Mouse (Mus musculus) adrenal gland, adult 18-20 months (tissue): Measurements from ENCODE around the gene Ccdc190. TPM values are rescaled to one million over a fixed set of nuclear protein-coding genes. Genes with fewer than 3 reads are reported as not detected.

Experiments
- DNase-seq, 2 experiments: peaks; one replicate each; pipeline ENCODE4 v3.0.0; 2021 to 2022; ENCODE audit warnings: low spot score in 2 of 2
- long read RNA-seq, 2 experiments: library from polyadenylated mRNA; stranded (forward); transcript quantifications; one replicate each; pipeline ENCODE4 v2.0.0; 2021
- total RNA-seq, 2 experiments: library from RNA; stranded (reverse); gene quantifications; 1 replicate in 1 of 2; 2 replicates in 1 of 2; pipeline ENCODE4 v1.2.3; 2021

Gene Ccdc190
- total RNA-seq, result under 1 TPM; 0.23 to 0.29 TPM
- long read RNA-seq, experiment 1, result 0 reads
- long read RNA-seq, experiment 2, result 0 reads

- peak in 1 of 2 experiments; percentile 37 for DNase-seq
Observed at GRCm38 (mm10) chr1:169928454-169928971, at the start of gene Ccdc190. Gene Ccdc190, plus strand, starts transcription at chr1:169928648.

GRCm38 (mm10) chr1:169879060-169879459 is 49.4 kb upstream of the Ccdc190 start:
- DNase-seq, result no peak

GRCm38 (mm10) chr1:169880181-169880580 is 48.3 kb upstream of the Ccdc190 start:
- no peak for DNase-seq

GRCm38 (mm10) chr1:169883081-169883565 is 45.3 kb upstream of the Ccdc190 start:
- DNase-seq, result no peak

DNA sequence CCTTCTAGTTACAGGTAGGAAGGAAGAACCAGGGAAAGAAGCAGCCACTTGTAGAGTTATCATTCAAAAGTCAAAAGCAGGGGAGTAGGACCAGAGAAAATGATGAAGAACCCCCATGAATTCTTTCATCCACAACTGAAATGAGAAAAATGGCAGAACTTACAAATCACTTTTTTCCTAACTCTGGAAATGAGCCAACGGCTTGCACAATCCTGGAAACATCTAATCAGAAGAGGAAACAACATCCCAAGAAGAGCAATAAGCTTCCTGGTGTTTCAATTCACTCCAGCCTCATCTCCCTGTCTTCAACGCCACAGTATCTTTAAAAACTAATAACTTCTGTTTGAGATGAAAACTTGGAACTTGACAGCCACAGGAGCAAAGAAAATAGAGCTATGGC is 39.2 kb upstream of the Ccdc190 start:
- no peak for DNase-seq

DNA sequence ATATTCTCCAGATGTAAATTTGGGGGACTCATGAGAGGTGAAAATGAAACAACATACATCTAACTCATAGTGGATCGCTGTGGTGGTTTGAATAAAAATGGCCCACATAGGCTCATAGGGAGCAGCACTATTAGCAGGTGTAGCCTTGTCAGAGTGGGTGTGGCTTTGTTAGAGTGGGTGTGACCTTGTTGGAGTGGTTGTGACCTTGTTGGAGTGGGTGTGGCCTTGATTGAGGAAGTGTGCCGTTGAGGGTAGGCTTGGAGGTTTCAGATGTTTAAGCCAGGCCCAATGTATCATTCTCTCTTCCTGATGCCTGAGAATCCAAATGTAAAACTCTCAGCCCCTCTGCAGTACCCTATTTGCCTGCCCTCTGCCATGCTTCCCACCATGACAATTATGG is 34.5 kb upstream of the Ccdc190 start:
- no peak for DNase-seq

- DNase-seq, result no peak
Observed at GRCm38 (mm10) chr1:169895686-169896085, 32.8 kb upstream of the Ccdc190 start.

DNA sequence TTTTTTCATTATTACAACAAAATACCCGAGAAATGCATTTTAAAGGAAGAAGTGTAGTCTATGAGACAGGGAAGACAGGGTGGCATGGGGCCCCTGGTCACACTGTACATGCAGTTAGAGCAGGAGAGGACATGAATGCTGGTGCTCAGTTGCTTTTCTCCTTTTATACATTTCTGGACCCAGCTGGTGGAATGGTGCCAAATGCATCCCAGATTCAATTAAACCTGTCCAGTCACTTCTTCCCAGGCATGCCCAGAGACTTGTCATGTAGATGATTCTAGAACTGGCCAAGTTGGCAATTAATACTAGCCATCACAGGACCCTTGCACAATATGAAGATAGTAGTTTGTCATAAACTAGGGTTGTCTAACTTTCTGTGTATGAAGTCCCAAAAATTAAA is 30.5 kb upstream of the Ccdc190 start:
- DNase-seq, result no peak

DNA sequence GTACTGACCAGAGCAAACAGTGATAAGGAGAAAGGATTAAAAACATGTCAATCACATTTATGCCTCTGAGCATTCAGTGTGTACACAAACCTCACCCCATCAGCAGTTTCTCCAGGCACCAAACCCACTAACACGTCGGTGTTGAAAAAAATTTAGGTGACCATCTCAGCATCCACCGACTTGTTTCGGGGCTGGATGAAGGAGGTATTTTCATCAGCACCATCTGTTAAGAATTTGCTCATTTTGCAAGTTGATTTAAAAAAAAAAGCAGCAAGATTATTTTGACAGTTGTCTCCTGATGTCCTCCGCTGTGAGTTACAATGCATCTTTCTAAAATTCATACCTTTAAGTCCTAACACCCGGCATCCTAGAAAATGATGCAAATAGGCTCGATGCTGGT is 29.8 kb upstream of the Ccdc190 start:
- DNase-seq, result no peak

DNA sequence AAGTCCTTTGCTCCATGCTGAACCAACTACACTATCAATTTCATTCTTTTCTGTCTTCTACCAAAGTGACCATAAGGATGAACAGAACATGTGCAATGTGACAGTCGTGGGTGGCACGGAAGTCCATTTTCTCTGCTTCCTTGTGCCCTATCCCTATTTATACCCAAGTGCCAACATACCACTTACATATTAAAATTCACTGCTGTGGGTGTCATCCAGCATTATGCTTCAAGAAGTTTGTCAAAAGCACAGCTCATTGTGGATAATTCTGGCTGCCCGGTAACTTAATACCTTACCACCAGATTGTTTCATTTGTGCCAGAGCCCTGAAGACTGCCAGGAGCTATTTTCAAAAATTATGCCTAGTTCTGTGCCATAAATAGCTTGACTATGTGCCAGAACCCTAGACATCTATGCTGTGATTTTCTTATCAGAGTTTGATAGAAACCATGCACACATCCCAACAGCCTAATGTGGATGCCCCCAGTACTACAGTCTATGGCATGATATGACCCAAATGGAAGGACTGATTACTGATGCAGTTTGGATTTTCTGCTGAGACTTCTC is 27.6 kb upstream of the Ccdc190 start:
- no peak for DNase-seq

- no peak for DNase-seq
Observed at GRCm38 (mm10) chr1:169909163-169909562, 19.3 kb upstream of the Ccdc190 start.

DNA sequence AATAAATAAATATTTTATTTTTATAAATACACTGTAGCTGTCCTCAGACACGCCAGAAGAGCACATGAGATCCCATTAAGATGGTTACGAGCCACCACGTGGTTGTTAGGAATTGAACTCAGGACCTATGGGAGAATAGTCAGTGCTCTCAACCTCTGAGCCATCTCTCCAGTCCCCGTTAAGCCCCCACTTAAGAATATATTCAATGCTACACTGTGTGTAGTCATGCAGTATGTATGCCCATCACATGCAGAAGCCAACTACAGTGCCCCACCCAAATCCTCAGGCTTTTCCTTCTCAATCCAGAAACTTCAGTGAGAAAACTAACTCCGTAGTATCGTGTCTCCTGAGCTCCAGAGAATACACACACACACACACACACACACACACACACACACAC is 18.8 kb upstream of the Ccdc190 start:
- DNase-seq, result no peak

- no peak for DNase-seq
Observed at GRCm38 (mm10) chr1:169910751-169911150, 17.7 kb upstream of the Ccdc190 start.

GRCm38 (mm10) chr1:169911526-169911925 is 16.9 kb upstream of the Ccdc190 start:
- no peak for DNase-seq

DNA sequence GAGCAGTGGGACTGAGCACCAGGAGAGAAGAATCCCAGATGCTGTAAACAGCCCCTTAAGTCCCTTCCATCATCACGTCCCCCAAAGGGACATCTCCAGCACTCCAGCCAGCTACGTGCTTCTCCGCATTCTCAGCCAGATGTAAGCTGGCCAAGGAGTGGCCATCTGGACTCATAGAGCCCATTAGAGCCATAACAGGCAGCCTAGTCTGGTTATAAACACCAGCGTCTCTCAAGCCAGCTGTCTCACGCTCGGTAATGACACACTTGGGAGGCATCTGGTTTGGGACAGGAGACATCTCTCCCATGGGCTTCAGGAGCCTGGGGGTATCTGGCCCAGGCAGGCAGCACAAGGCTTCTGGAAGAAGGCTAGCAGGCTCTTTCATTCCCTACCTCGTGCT is 11.8 kb upstream of the Ccdc190 start:
- DNase-seq, result peak in 1 of 2 experiments; percentile 7

GRCm38 (mm10) chr1:169917115-169917796 is 11.2 kb upstream of the Ccdc190 start:
- no peak for DNase-seq

DNA sequence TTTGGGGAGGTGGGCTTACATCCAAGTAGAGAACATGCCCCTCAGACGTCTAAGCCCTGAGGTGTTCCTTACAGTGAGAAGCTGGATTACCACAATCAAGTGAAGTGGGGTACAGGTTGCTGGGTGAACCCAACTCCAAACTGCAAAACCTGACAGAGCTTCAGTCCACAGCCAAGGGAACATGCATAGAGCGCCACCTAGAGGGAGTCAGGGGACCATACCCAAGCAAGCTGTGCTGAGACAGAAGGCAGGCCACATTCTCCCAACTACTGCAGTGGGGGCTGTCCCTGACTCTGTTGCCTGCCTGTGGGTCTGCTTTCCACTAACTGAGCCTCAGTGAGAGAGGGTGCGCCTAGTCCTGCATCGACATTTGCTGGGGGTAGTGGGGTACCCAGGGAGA is 10.4 kb upstream of the Ccdc190 start:
- DNase-seq, result peak; percentile 36 to 67

- peak; percentile 78 to 82 for DNase-seq
Observed at GRCm38 (mm10) chr1:169919211-169919610, 9.2 kb upstream of the Ccdc190 start.

DNA sequence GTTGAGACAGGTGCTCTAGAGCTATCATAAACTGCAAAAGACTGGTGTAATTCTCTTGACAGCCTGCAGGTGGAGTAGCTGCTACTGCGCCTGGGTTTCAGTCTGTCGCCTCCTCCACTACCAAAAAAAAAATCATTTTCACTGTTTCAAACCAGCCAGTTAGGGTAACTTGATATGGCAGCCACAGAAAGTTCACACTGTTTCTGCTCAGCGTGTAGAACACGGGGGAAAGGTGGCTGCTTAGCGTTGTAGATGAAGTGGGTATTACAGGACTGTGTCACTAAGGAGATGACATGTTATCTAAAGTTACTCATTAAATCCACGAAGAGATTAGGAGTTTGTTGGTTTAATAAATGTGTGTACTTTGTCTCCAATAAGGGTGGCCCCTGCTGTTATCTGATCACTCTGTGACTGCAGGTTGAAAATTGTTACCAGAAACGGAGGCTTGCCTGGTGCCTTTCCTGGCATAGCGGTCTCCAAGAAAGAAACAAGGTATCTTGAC is 6.7 kb upstream of the Ccdc190 start:
- DNase-seq, result peak in 1 of 2 experiments; percentile 19

- DNase-seq, result no peak
Observed at GRCm38 (mm10) chr1:169924567-169924966, 3.9 kb upstream of the Ccdc190 start.

- no peak for DNase-seq
Observed at GRCm38 (mm10) chr1:169927753-169928369, 587 bp upstream of the Ccdc190 start.

- DNase-seq, result no peak
Observed at GRCm38 (mm10) chr1:169931698-169932097, 3.2 kb downstream of the Ccdc190 start.
